Mouse (Mus musculus) neural tube, embryonic 15.5 days (tissue): ENCODE data around the gene Hoxa2. TPM values are rescaled to one million over a fixed set of nuclear protein-coding genes. Genes with fewer than 3 reads are reported as not detected.
A peak's percentile ranks its signal among the peaks of the same experiment; 100 is the strongest.

ENCODE experiments used
- ATAC-seq: fragments of 200-750 bp; cut with Nextera tagmentation; 2 replicates; pipeline ENCODE4 v1.8.0; 2017; ENCODE audit warnings: mild to moderate bottlenecking, moderate TSS enrichment, moderate library complexity; ENCODE audit not compliant: low FRiP score
- H3K27ac ChIP-seq: fragments of 300-500 bp; sonication (generic); replicated peaks from 2 replicates; pipeline ENCODE4 v1.5.1; 2015; ENCODE audit warnings: mild to moderate bottlenecking, inconsistent platforms
- H3K27me3 ChIP-seq: fragments of 300-500 bp; sonication (generic); replicated peaks from 2 replicates; pipeline ENCODE4 v1.6.1; 2015; ENCODE audit warnings: inconsistent platforms
- H3K36me3 ChIP-seq: fragments of 300-500 bp; sonication (generic); 2 replicates; pipeline ENCODE4 v1.6.1; 2015; ENCODE audit warnings: inconsistent platforms
- H3K4me1 ChIP-seq: fragments of 300-500 bp; sonication (generic); 2 replicates; pipeline ENCODE4 v1.6.1; 2015; ENCODE audit warnings: inconsistent platforms
- H3K4me2 ChIP-seq: fragments of 300-500 bp; sonication (generic); 2 replicates; pipeline ENCODE4 v1.6.1; 2015; ENCODE audit warnings: inconsistent platforms, mild to moderate bottlenecking, moderate library complexity
- H3K4me3 ChIP-seq: fragments of 300-500 bp; sonication (generic); replicated peaks from 2 replicates; pipeline ENCODE4 v1.5.1; 2015; ENCODE audit warnings: mild to moderate bottlenecking, inconsistent platforms
- H3K9ac ChIP-seq: fragments of 300-500 bp; sonication (generic); replicated peaks from 2 replicates; pipeline ENCODE4 v1.6.1; 2015; ENCODE audit warnings: mild to moderate bottlenecking, inconsistent platforms
- H3K9me3 ChIP-seq: fragments of 300-500 bp; sonication (generic); replicated peaks from 2 replicates; pipeline ENCODE4 v1.6.1; 2016; ENCODE audit warnings: inconsistent platforms
- WGBS: fragments of 180-500 bp; shearing (Covaris S2); methylation state at CpG from one replicate; pipeline ENCODE4 v1.1.7; 2015; ENCODE audit warnings: mixed read lengths; 5-methylcytosine and 5-hydroxymethylcytosine counted together
- polyA plus RNA-seq: library from polyadenylated mRNA; unstranded; fragments of >200 nt; fragmentation: Nextera tagmentation; extraction: Ambion mirVana; gene quantifications from 2 replicates; pipeline ENCODE4 v1.2.1, GENCODE M21; 2015

The Hoxa2 gene
- polyA plus RNA-seq, 1 experiment from 2014 or later: 12.0 TPM

DNA sequence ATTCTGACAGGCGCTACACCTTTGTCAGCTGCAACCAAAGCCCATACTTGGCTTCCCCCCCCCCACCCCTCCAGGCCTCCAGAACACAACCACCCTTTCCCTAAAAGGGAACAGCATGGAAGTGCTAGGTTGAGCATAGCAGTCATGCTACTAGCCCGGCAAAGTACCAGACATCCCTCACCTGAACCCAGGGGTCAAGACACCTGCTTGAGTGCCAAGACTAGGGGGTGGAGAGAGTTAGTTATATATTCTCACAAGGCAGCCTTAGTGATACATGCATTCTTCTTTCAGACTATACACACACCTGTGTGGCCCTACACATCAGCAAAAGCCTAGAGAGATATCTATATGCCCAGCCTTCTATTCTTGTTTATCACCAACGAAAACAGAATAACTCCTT is 21.2 kb upstream of the Hoxa2 start:
- Histone ChIP-seq H3K4me2 (peak overlapping the region; percentile 35; the same call in 1 of the 2 replicates), H3K9ac (no peak overlapping the region), H3K36me3 (peaks cover 6% of the 10 kb centered on the region; the same call in 1 of the 2 replicates), H3K27me3 (no peaks in the 10 kb centered on the region), H3K9me3 (no peaks in the 10 kb centered on the region), H3K27ac (no peak overlapping the region; the same call in 1 of the 2 replicates), H3K4me3 (no peak overlapping the region), H3K4me1 (peaks cover 86% of the 10 kb centered on the region)
- whole genome bisulfite sequencing: 23% methylated on average over 3 of the region's 3 CpGs
- ATAC-seq: no peak

GRCm38 (mm10) chr6:52185222-52185621 is 20.6 kb upstream of the Hoxa2 start:
- Histone ChIP-seq H3K27ac (peak overlapping the region; percentile 68), H3K4me3 (no peak overlapping the region), H3K36me3 (peaks cover 6% of the 10 kb centered on the region; the same call in 1 of the 2 replicates), H3K27me3 (no peaks in the 10 kb centered on the region), H3K9ac (no peak overlapping the region), H3K4me2 (peak overlapping the region; percentile 35), H3K9me3 (no peaks in the 10 kb centered on the region), H3K4me1 (peaks cover 86% of the 10 kb centered on the region)
- 3% methylated on average over 19 of the region's 19 CpGs for WGBS
- ATAC-seq: no peak

GRCm38 (mm10) chr6:52184668-52185067 is 20.0 kb upstream of the Hoxa2 start:
- no peak for ATAC-seq
- no peaks in the 10 kb centered on the region for H3K9me3 ChIP-seq
- peaks cover 86% of the 10 kb centered on the region for H3K4me1 ChIP-seq
- H3K27me3 ChIP-seq: no peaks in the 10 kb centered on the region
- H3K9ac ChIP-seq: no peak overlapping the region
- peak overlapping the region; percentile 35 for H3K4me2 ChIP-seq
- 13% methylated on average over 6 of the region's 6 CpGs for WGBS
- no peak overlapping the region for H3K4me3 ChIP-seq
- peaks cover 3% of the 10 kb centered on the region; the same call in 1 of the 2 replicates for H3K36me3 ChIP-seq
- H3K27ac ChIP-seq: peak overlapping the region; percentile 68; the same call in 1 of the 2 replicates

DNA sequence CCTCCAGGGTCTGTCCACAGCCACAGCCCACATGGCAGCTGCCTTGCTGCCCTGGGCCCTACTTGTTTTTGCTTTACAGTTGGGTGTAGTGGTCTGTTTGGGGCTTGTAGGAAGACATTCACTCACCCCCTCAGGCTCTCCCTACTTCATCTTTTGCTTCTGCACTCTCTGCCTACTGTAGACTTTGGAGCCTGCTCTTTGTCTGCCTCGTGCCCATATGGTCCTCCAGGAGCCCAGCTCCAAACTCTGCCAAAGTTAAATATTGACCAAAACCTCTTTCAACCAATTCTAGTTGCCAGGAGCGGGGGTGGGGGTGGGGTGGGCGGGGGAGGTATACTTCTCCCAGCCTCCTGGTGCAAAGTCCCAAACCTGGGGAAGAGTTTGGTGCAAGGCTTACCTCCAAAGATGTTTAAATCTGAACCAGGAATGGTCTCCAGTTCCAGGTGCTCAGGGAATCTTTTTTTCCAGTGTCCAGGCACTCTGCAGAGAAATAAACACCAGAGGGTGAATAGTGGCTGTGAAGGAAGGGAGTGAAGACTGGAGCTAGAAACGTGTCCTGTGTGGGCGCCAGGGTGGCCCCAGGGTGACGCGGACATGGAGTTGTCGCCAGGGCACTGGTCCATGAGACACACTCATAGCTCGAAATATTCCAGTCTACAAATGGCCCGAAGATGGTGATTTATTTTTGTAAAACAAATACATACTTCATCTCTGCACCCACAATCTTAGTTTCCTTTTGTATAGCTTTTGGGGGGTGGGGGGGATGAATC is 18.9 kb upstream of the Hoxa2 start:
- Histone ChIP-seq H3K9ac (no peak overlapping the region; the same call in 1 of the 2 replicates), H3K27me3 (no peaks in the 10 kb centered on the region), H3K36me3 (peaks cover 3% of the 10 kb centered on the region; the same call in 1 of the 2 replicates), H3K4me1 (peaks cover 87% of the 10 kb centered on the region), H3K4me3 (no peak overlapping the region), H3K9me3 (no peaks in the 10 kb centered on the region), H3K27ac (peak overlapping the region; percentile 68), H3K4me2 (peak overlapping the region; percentile 35; the same call in 1 of the 2 replicates)
- no peak for ATAC-seq
- 17% methylated on average over 10 of the region's 10 CpGs for WGBS

DNA sequence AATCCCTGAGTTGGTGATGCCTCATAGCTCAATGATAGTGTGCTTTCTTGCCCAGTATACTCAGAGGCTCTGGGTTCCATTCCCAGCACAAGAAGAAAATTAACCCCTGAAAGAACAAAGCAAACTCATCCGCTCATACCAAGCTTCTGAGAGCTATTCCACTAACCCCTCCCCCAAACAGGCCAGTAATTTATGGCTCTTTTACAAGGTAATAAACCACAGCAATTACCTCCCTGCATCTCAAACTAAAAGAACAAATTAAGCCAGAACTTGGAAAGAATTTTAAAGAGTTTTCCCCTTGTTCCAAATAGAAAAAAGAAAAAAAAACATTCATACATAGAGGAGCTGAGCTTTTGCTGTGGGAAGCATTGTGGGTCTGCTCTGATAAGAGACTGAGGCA is 18.2 kb upstream of the Hoxa2 start:
- Histone ChIP-seq H3K4me2 (0 out of 2 replicates have a peak overlapping the region, but pooled peaks have one; percentile 35), H3K9me3 (no peaks in the 10 kb centered on the region), H3K27ac (peak overlapping the region; percentile 68), H3K4me1 (peaks cover 87% of the 10 kb centered on the region), H3K9ac (no peak overlapping the region), H3K36me3 (peaks cover 3% of the 10 kb centered on the region; the same call in 1 of the 2 replicates), H3K27me3 (no peaks in the 10 kb centered on the region), H3K4me3 (no peak overlapping the region)
- ATAC-seq: no peak
- 26% methylated on average over 1 of the region's 1 CpGs for WGBS

- Histone ChIP-seq H3K4me3 (no peak overlapping the region), H3K4me1 (peaks cover 87% of the 10 kb centered on the region), H3K9me3 (no peaks in the 10 kb centered on the region), H3K27me3 (no peaks in the 10 kb centered on the region), H3K27ac (no peak overlapping the region; the same call in 1 of the 2 replicates), H3K4me2 (no peak overlapping the region), H3K9ac (no peak overlapping the region), H3K36me3 (peaks cover 3% of the 10 kb centered on the region; the same call in 1 of the 2 replicates)
- WGBS: 34% methylated on average over 2 of the region's 2 CpGs
- ATAC-seq: no peak
Measured at GRCm38 (mm10) chr6:52182030-52182429, 17.4 kb upstream of the Hoxa2 start.

- Histone ChIP-seq H3K9ac (peak overlapping the region; percentile 41; the same call in 1 of the 2 replicates), H3K9me3 (no peaks in the 10 kb centered on the region), H3K4me2 (peak overlapping the region; percentile 63), H3K4me1 (peaks cover 92% of the 10 kb centered on the region), H3K4me3 (0 out of 2 replicates have a peak overlapping the region, but pooled peaks have one; percentile 46), H3K27ac (peak overlapping the region; percentile 88), H3K36me3 (no peaks in the 10 kb centered on the region; the same call in 1 of the 2 replicates), H3K27me3 (no peaks in the 10 kb centered on the region)
- WGBS: 32% methylated on average over 3 of the region's 3 CpGs
- no peak for ATAC-seq
Measured at GRCm38 (mm10) chr6:52180726-52181125, 16.1 kb upstream of the Hoxa2 start.

DNA sequence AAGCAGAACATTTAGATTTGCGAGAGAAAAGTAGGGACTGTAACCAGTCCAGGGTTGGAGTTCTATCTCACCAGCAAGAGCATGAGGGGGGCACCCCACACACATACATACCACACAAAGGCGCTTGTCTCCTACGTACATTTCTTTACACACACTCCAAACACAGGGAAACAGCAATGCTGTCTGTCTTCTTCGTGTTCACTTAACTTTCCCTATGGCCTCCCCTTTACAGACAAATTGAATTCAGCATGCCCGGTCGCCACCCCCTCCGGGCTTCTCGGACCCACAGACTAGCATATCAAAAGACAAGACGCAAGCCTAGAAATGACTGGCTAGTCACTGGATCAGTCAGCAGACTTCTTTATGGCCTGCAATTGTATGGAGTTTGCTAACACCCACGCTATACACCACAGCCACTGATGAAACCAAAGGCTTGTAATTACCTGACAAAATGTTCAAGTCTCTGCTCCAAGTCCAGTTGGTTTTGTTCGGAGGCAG is 15.6 kb upstream of the Hoxa2 start:
- ATAC-seq: no peak
- Histone ChIP-seq H3K9me3 (no peaks in the 10 kb centered on the region), H3K27me3 (no peaks in the 10 kb centered on the region)

GRCm38 (mm10) chr6:52179690-52180089 is 15.1 kb upstream of the Hoxa2 start:
- peak overlapping the region; percentile 46 for H3K4me3 ChIP-seq
- peaks cover 91% of the 10 kb centered on the region for H3K4me1 ChIP-seq
- H3K9me3 ChIP-seq: no peaks in the 10 kb centered on the region
- peak overlapping the region; percentile 63 for H3K4me2 ChIP-seq
- H3K9ac ChIP-seq: peak overlapping the region; percentile 41
- H3K36me3 ChIP-seq: no peaks in the 10 kb centered on the region; the same call in 1 of the 2 replicates
- no peak for ATAC-seq
- H3K27ac ChIP-seq: peak overlapping the region; percentile 88
- WGBS: 8% methylated on average over 10 of the region's 10 CpGs
- no peaks in the 10 kb centered on the region for H3K27me3 ChIP-seq

More for the DNA sequence above, 15.6 kb upstream of the Hoxa2 start:
- 12% methylated on average over 11 of the region's 11 CpGs for WGBS
- Histone ChIP-seq H3K4me3 (peak overlapping the region; percentile 46), H3K4me2 (peak overlapping the region; percentile 63), H3K36me3 (no peaks in the 10 kb centered on the region; the same call in 1 of the 2 replicates), H3K9ac (peak overlapping the region; percentile 41), H3K4me1 (peaks cover 91% of the 10 kb centered on the region), H3K27ac (peak overlapping the region; percentile 88)

DNA sequence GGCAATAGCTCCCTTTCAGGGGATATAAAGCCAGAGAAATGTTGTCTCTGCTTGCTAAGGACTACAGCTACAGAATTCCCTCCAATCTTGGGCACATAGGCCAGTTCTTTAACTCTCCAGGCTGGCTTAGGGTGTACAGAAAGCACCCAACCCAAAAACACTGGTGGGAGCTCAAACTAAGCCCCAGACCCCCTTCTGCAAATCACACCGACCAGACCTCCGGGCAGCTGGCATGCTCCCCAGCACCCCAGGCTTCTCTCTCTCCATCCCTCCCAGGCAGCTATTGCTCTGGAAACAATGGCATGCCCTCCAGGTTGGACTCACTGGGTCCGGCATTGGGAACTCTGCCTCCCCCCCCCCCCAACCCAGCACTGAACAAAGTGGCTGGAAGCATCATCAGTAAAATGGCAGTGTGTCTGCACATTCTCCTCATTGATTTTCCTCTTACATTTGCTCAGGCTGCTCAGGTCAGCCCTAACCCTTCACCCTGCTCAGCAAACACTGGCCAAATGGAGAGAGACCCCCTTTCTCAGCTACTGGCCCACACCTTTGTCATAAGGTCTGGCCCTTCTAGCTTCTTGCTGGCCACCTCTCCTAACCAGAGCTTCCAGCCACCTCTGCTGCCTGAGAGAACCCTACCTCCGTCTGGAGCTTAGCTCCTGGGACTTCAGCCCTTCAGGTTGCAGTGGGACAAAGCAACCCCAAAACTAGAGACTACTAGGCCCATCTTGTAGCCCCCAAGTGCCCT is 14.5 kb upstream of the Hoxa2 start:
- no peak for ATAC-seq

DNA sequence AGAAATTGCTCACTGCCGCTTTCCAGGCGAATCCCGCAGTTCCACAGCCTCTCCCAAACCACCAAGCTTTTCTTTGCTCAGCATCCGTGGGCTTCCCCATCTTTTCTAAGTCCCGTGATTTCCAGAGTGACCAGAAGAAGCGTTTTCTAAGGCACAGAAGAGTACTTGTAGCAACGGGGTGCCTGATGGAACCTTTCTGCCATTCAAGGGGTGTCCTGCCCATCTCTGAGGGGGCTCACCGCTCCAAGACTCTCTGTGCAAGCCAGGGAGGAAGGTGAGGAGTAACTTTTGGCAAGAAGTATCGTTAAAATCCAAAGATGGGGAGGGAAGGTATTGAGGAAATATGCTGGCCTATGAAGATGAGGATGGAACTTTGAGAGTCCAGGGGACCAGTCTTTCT is 13.2 kb upstream of the Hoxa2 start:
- no peak for ATAC-seq
- Histone ChIP-seq H3K4me3 (peak overlapping the region; percentile 46), H3K4me1 (peaks cover 83% of the 10 kb centered on the region), H3K4me2 (peak overlapping the region; percentile 63), H3K9me3 (no peaks in the 10 kb centered on the region), H3K27me3 (no peaks in the 10 kb centered on the region), H3K27ac (peak overlapping the region; percentile 88), H3K9ac (peak overlapping the region; percentile 58), H3K36me3 (no peaks in the 10 kb centered on the region)
- 10% methylated on average over 9 of the region's 9 CpGs for WGBS

More for the DNA sequence above, 14.5 kb upstream of the Hoxa2 start:
- no peaks in the 10 kb centered on the region for H3K27me3 ChIP-seq
- H3K4me3 ChIP-seq: peak overlapping the region; percentile 46
- no peaks in the 10 kb centered on the region for H3K9me3 ChIP-seq
- H3K4me1 ChIP-seq: peaks cover 86% of the 10 kb centered on the region
- H3K36me3 ChIP-seq: no peaks in the 10 kb centered on the region; the same call in 1 of the 2 replicates
- H3K9ac ChIP-seq: peak overlapping the region; percentile 41
- H3K27ac ChIP-seq: peak overlapping the region; percentile 88
- H3K4me2 ChIP-seq: peak overlapping the region; percentile 63
- WGBS: 10% methylated on average over 4 of the region's 4 CpGs
